Mouse (Mus musculus): ENCODE results near the gene Stpg2.

- TF ChIP-seq POLR2A (IDR thresholded peaks at IDR 0.05; ENCODE audit: extremely low read depth, insufficient read depth, low read length) (no peak), CTCF (IDR thresholded peaks at IDR 0.05; ENCODE audit: extremely low read depth, insufficient read depth, low read length) (no peak)
These were observed 236.7 kb downstream of the Stpg2 start for GRCm38 (mm10) chr3:139442170-139442569.

All from cortical plate, adult 2 months (tissue).